Mouse (Mus musculus) T-helper 17 cell (primary cell): ENCODE results near the gene Psg16.

Experiments
- in situ Hi-C, 2 experiments: fragments of 300-600 bp; cut with MboI, MseI; formaldehyde crosslinking; loops; 1 replicate in 1 of 2; 2 replicates in 1 of 2; pipeline ENCODE4 v1.15.1; 2025; ENCODE audit warnings: high pct_unique_total_duplicates in 2 of 2

The Psg16 gene

GRCm38 (mm10) chr7:17073904-17074615 is at the start of gene Psg16:
Psg16 (plus strand) TSS chr7:17074040.
- in situ Hi-C loops: loop anchor here in 1 of 2 experiments (10.0 kb wide), 1 partner anchor 1321 kb away; no protein-coding TSS in a partner anchor

- in situ Hi-C loops: loop anchor here in 1 of 2 experiments (5.0 kb wide), 1 partner anchor 33 kb away; no protein-coding TSS in a partner anchor
These were observed 49.7 kb upstream of the Psg16 start for GRCm38 (mm10) chr7:17024141-17024540.

- in situ Hi-C loops: loop anchor here in 1 of 2 experiments (5.0 kb wide), 1 partner anchor 32 kb away; no protein-coding TSS in a partner anchor
These were observed 48.9 kb upstream of the Psg16 start for GRCm38 (mm10) chr7:17024814-17025504.

- in situ Hi-C loops: no loop called here
These were observed 48.3 kb upstream of the Psg16 start for GRCm38 (mm10) chr7:17025505-17025894.

- in situ Hi-C loops: no loop called here
These were observed 47.8 kb upstream of the Psg16 start for GRCm38 (mm10) chr7:17025896-17026622.

- in situ Hi-C loops: no loop called here
These were observed 46.9 kb upstream of the Psg16 start for GRCm38 (mm10) chr7:17026710-17027587.

GRCm38 (mm10) chr7:17027588-17028343 is 46.1 kb upstream of the Psg16 start, which contains the start of gene Ppp5c:
Ppp5c (minus strand) TSS chr7:17027924.
- in situ Hi-C loops: no loop called here

GRCm38 (mm10) chr7:17028923-17029322 is 44.9 kb upstream of the Psg16 start:
- in situ Hi-C loops: no loop called here

GRCm38 (mm10) chr7:17030239-17030638 is 43.6 kb upstream of the Psg16 start:
- in situ Hi-C loops: no loop called here

- in situ Hi-C loops: no loop called here
These were observed 35.7 kb upstream of the Psg16 start for GRCm38 (mm10) chr7:17038018-17038695.

GRCm38 (mm10) chr7:17039373-17039772 is 34.5 kb upstream of the Psg16 start:
- in situ Hi-C loops: no loop called here

GRCm38 (mm10) chr7:17045743-17046142 is 28.1 kb upstream of the Psg16 start:
- in situ Hi-C loops: no loop called here

- in situ Hi-C loops: no loop called here
These were observed 26.7 kb upstream of the Psg16 start for GRCm38 (mm10) chr7:17047041-17047682.

- in situ Hi-C loops: no loop called here
These were observed 25.2 kb upstream of the Psg16 start for GRCm38 (mm10) chr7:17048431-17049190.

- in situ Hi-C loops: loop anchor here in 1 of 2 experiments (5.0 kb wide), 2 partner anchors 48 to 103 kb away; no protein-coding TSS in a partner anchor
These were observed 23.3 kb upstream of the Psg16 start for GRCm38 (mm10) chr7:17050491-17050890.

GRCm38 (mm10) chr7:17050933-17051594 is 22.8 kb upstream of the Psg16 start:
- in situ Hi-C loops: loop anchor here in 1 of 2 experiments (5.0 kb wide), 2 partner anchors 49 to 104 kb away; no protein-coding TSS in a partner anchor

- in situ Hi-C loops: loop anchor here in 1 of 2 experiments (5.0 kb wide), 2 partner anchors 52 to 107 kb away; no protein-coding TSS in a partner anchor
These were observed 19.4 kb upstream of the Psg16 start for GRCm38 (mm10) chr7:17054325-17054989.
